Mouse (Mus musculus) lung, embryonic 14.5 days (tissue): ENCODE results near the gene Hnrnpk. TPM values are rescaled to one million over a fixed set of nuclear protein-coding genes. Genes with fewer than 3 reads are reported as not detected.
"Not testable (repeated sequence)": the region's sequence is repeated elsewhere in the genome, so short reads cannot be mapped to it uniquely, and the experiment has no call there.

ENCODE experiments used
- ATAC-seq: fragments of 200-750 bp; cut with Nextera tagmentation; 2 replicates; pipeline ENCODE4 v1.8.0; 2017; ENCODE audit warnings: mild to moderate bottlenecking, moderate TSS enrichment, moderate library complexity; ENCODE audit not compliant: insufficient read depth
- DNase-seq: peaks from one replicate; pipeline ENCODE4 v3.0.0-alpha.2; 2015
- H3K27ac ChIP-seq: fragments of 300-500 bp; sonication (generic); 2 replicates; pipeline ENCODE4 v1.5.1; 2014; ENCODE audit warnings: low read depth, mild to moderate bottlenecking, moderate library complexity
- H3K27me3 ChIP-seq: fragments of 300-500 bp; sonication (generic); 2 replicates; pipeline ENCODE4 v1.6.1; 2014; ENCODE audit warnings: low read length, control low read depth; ENCODE audit not compliant: insufficient read depth
- H3K36me3 ChIP-seq: fragments of 300-500 bp; sonication (generic); 2 replicates; pipeline ENCODE4 v1.6.1; 2014; ENCODE audit warnings: control low read depth; ENCODE audit not compliant: insufficient read depth
- H3K4me1 ChIP-seq: fragments of 300-500 bp; sonication (generic); 2 replicates; pipeline ENCODE4 v1.6.1; 2014; ENCODE audit warnings: antibody characterized with exemption, control low read depth; ENCODE audit not compliant: insufficient read depth
- H3K4me2 ChIP-seq: fragments of 300-500 bp; sonication (generic); 2 replicates; pipeline ENCODE4 v1.6.1; 2014; ENCODE audit warnings: mild to moderate bottlenecking
- H3K4me3 ChIP-seq: fragments of 300-500 bp; sonication (generic); 2 replicates; pipeline ENCODE4 v1.5.1; 2014; ENCODE audit warnings: low read depth, low read length
- H3K9ac ChIP-seq: fragments of 300-500 bp; sonication (generic); 2 replicates; pipeline ENCODE4 v1.6.1; 2014
- H3K9me3 ChIP-seq: fragments of 300-500 bp; sonication (generic); 2 replicates; pipeline ENCODE4 v1.6.1; 2016; ENCODE audit warnings: low read depth, low read length, control low read depth
- CTCF ChIP-seq: IDR thresholded peaks from 2 replicates; pipeline ENCODE4 v1.5.1; 2016; ENCODE audit warnings: antibody characterized with exemption, low read depth
- WGBS: fragments of 180-500 bp; shearing (Covaris S2); extraction: QIAGEN DNeasy Blood & Tissue Kit; methylation state at CpG from one replicate; pipeline ENCODE4 v1.1.7; 2014; 5-methylcytosine and 5-hydroxymethylcytosine counted together
- polyA plus RNA-seq: library from polyadenylated mRNA; unstranded; fragments of >200 nt; fragmentation: Nextera tagmentation; extraction: Ambion mirVana; gene quantifications from 2 replicates; pipeline ENCODE4 v1.2.1, GENCODE M21; 2014

Hnrnpk gene
- polyA plus RNA-seq, 1 experiment from 2014 or later = 1,795 TPM

DNA sequence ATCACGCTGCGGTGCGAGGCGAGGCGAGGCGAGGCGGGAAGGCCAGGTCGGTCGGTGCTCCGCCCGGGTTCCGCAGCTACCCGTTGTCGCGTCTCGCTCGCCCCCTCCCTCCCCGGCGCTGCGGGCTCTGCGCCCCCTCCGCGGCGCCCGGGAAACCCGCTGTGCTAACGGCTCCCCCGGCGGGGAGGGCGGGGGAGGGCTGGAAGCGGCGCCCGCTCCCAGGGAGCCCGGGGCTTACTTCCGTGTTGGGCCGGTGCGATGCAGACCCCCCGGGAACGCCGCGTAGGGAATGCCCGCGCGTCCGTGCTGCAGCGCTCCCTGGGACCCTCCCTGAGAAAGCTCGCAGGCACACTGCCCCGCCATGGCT is 416 bp downstream of the Hnrnpk start:
- Histone ChIP-seq H3K9me3 (no peaks in the 10 kb centered on the region), H3K4me1 (no peaks in the 10 kb centered on the region), H3K27me3 (no peaks in the 10 kb centered on the region), H3K9ac (peak overlapping the region; percentile 100), H3K27ac (peak overlapping the region; percentile 99), H3K4me3 (peak overlapping the region; percentile 97), H3K36me3 (peaks cover 17% of the 10 kb centered on the region), H3K4me2 (peak overlapping the region; percentile 56)
- DNase-seq = no peak
- TF ChIP-seq CTCF = no peak
- ATAC-seq = peak; percentile 75
- WGBS = under 1% methylated on average over 31 of the region's 48 CpGs

DNA sequence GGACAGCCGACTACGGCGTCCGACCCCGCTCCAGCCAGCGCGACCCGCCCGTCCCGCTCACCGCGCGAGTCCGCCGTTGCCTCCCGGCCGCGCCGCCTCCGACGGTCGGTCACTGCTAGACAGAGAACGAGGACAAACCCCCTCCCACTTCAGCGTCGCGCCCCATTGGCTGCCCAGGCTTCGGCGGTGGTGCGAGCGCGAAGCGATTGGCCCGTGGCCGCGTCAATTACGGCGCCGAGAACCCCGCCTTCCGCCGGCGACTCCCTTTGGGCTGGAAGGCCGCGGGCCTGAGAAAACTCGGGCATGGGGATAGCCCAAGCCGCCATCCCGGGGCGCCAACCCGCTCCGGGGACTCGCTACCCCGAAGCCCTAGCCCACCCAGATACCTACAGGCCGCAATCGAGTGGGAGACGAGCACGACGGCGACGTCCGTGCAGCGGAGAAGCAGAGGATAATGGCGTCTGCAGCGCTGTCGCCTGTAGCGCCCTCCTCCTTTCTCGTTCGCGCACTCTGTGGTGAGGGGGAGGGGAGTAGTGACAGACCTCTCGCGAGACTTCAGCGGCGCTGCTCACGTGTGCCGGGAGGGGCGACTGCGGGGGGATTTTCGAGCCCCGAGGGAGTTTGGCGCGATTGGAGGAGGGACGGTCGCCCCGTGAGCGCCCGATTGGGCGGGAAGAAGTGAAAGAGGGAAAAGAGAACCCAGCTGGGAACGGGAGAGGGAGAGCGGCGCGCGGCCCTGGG is 970 bp downstream of the Hnrnpk start, which contains the start of gene Rmi1:
Gene Rmi1 (plus strand): TSS at position 246 of the 741 bp plus-strand sequence.
- under 1% methylated on average over 87 of the region's 91 CpGs for WGBS

DNA sequence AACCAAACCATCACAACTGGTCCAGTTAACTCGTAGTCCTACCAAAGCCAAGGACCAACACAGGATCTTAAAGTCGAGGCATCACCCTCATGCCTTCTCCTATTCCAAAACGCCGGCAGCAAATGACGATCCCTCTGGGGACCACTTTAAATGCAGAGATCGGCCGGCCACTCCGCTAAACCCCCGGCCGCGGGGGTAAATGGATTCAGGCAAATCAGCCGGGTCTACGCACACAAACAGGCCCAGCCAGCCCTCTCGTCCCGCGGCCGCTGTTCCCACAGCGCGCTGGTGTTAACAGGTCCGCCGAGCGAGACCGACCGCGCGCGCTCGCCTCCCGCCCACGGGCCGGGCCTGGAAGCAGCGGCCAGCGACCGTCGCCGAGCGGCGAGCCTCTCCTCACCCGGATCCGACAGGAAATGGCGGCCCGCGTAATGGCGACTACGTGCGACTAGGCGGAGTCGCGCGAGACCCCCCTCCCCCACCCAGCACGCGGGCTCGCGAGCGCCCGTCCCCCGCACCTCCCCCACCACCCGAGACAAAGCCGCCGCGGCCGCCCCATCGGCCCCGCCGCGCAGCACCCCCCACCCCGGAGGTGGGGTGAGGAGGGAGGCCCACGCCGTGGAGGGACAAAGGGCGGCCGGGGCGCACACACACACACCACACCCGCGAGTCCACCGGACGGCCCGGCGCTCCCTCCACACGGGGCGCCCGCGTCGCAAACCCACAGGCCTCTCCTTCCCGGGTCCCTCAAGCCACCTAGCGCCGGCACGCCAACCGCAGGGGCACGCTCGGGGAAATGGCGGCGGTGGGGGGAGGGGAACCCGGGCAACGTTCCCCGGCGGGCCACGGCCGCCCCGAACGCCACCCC is 1.8 kb downstream of the Hnrnpk start:
- DNase-seq (peak; percentile 86), ATAC-seq (peak; percentile 36)
- WGBS = under 1% methylated on average over 94 of the region's 100 CpGs

More for the DNA sequence above, 970 bp downstream of the Hnrnpk start, which contains the start of gene Rmi1:
- Histone ChIP-seq H3K4me1 (no peaks in the 10 kb centered on the region), H3K4me3 (peak within 1 kb of the TSS; percentile 97), H3K36me3 (peaks cover 23% of the 10 kb centered on the region), H3K27ac (peak within 1 kb of the TSS; percentile 99), H3K4me2 (peak within 1 kb of the TSS; percentile 85), H3K9ac (peak within 1 kb of the TSS; percentile 100), H3K9me3 (no peaks in the 10 kb centered on the region), H3K27me3 (no peaks in the 10 kb centered on the region)
- peak; percentile 94 for ATAC-seq
- TF ChIP-seq CTCF = no peak
- DNase-seq = peak; percentile 99

DNA sequence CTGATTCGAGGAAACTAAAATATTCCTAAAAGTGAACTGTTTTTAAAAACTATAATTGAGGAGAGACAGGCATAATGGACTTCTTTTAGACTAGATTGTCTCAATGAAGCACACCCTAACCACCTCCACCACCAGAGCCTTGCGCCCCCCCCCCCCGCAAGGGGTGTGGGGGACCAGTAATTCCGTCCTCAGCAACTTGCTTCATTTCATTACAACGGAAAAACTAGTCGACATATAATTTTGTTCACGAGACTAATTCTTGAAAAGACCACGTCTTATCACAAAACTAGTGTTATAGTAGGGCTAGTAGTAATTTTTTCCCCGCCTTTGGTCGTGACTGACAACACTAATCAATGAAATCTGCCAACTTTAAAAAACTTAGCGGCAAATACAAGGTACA is 2.6 kb downstream of the Hnrnpk start:
- H3K4me1 ChIP-seq = no peaks in the 10 kb centered on the region
- TF ChIP-seq CTCF = no peak
- peak overlapping the region; percentile 99; the same call in 1 of the 2 replicates for H3K27ac ChIP-seq

More for the DNA sequence above, 1.8 kb downstream of the Hnrnpk start:
- TF ChIP-seq CTCF = peak; percentile 7; the same call in 1 of the 2 replicates
- peak overlapping the region; percentile 97 for H3K4me3 ChIP-seq
- peak overlapping the region; percentile 100 for H3K9ac ChIP-seq
- H3K4me1 ChIP-seq = no peaks in the 10 kb centered on the region
- H3K9me3 ChIP-seq = no peaks in the 10 kb centered on the region
- H3K36me3 ChIP-seq = peaks cover 31% of the 10 kb centered on the region
- peak overlapping the region; percentile 85 for H3K4me2 ChIP-seq
- H3K27ac ChIP-seq = peak overlapping the region; percentile 99
- no peaks in the 10 kb centered on the region for H3K27me3 ChIP-seq

DNA sequence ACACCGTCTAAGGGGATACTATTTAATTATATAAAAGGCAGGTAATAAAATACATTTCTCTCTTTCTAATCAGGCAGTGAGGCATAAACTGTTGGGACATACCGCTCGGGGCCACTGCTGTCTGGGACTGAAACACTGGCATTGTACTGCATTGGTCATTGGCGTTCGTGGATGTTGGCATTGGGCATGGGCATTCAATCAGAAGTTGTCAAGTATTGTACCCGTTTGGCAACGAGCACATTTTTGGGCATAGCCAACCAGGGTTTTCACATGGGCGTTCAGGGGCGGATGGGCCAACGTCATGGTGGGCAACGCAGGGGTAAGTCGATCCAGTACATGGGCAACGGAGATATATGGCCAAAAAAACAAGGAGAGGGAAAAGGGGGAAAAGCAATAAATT is 5.5 kb downstream of the Hnrnpk start:
- no peaks in the 10 kb centered on the region for H3K27me3 ChIP-seq
- ATAC-seq = no peak
- WGBS = 86% methylated on average over 13 of the region's 13 CpGs
- H3K27ac ChIP-seq = no peak overlapping the region
- no peaks in the 10 kb centered on the region for H3K9me3 ChIP-seq
- TF ChIP-seq CTCF = no peak
- no peak overlapping the region for H3K9ac ChIP-seq
- H3K36me3 ChIP-seq = peaks cover 67% of the 10 kb centered on the region
- H3K4me2 ChIP-seq = no peak overlapping the region
- no peaks in the 10 kb centered on the region for H3K4me1 ChIP-seq
- DNase-seq = no peak
- H3K4me3 ChIP-seq = no peak overlapping the region

More for the DNA sequence above, 2.6 kb downstream of the Hnrnpk start:
- no peaks in the 10 kb centered on the region for H3K9me3 ChIP-seq
- peak overlapping the region; percentile 85 for H3K4me2 ChIP-seq
- ATAC-seq = no peak
- peak overlapping the region; percentile 97 for H3K4me3 ChIP-seq
- peak overlapping the region; percentile 100 for H3K9ac ChIP-seq
- WGBS = 1% methylated on average over 11 of the region's 11 CpGs
- peaks cover 39% of the 10 kb centered on the region for H3K36me3 ChIP-seq
- peak; percentile 52 for DNase-seq
- no peaks in the 10 kb centered on the region for H3K27me3 ChIP-seq

DNA sequence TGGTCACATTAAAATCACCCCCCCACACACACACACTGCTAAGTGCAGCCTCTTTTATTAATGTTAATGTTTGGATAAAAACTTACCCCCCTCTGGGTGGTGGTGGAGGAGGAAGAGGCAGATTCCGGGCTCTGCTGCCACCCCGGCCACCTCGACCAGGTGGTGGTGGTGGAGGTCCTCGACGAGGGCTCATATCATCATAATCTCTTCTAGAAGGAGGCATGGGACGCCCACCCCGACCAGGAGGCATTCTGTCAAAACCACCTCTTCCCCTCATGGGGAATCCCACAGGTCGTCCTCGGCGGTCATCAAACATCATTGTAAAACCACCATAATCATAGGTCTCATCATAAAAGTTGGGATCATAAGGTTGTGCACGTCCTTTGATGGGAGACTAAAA is 8.8 kb downstream of the Hnrnpk start:
- DNase-seq, H3K27me3 ChIP-seq, H3K27ac ChIP-seq, H3K4me3 ChIP-seq, H3K4me2 ChIP-seq, H3K9me3 ChIP-seq, H3K9ac ChIP-seq, ATAC-seq, H3K4me1 ChIP-seq: not testable (repeated sequence)
- peaks cover 88% of the 10 kb centered on the region for H3K36me3 ChIP-seq
- 77% methylated on average over 11 of the region's 11 CpGs for WGBS

DNA sequence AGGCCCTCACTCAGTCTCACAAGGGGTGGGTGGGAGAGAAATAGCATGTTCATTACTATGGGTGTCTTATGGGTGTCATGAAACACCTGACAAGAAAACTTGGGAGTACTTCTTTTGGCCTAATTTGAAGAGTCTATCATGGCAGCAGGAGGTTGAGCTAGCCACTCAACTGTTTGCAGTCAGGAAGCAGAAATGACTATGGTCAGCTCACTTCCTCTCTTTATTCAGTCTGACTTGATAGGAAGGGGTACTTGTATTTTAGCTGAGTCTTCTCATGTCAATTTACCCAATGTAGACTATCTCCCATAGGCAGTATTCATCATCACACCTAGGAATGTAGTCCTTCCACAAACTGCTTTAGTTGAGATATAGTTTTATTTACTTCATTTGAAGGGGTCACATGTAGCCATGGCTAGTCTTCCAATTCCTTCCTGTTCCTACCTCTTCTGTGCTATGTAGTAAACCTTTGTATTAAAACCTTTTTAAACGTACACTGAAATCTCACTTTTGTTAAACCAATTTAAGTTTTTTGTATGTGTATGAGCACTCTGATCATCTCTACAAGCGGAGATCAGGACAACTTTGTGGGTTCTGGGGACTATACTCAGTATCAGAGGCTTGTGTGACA is 13.7 kb downstream of the Hnrnpk start:
- ATAC-seq (no peak), DNase-seq (no peak)
- Histone ChIP-seq H3K4me3 (no peak overlapping the region), H3K27me3 (no peaks in the 10 kb centered on the region), H3K4me2 (no peak overlapping the region), H3K27ac (no peak overlapping the region), H3K9me3 (no peaks in the 10 kb centered on the region), H3K36me3 (peaks cover 45% of the 10 kb centered on the region), H3K4me1 (no peaks in the 10 kb centered on the region), H3K9ac (no peak overlapping the region)
- WGBS = 79% methylated on average over 2 of the region's 2 CpGs
- no peak for TF ChIP-seq CTCF
